ENCODE assay signal across 8 mouse cellular contexts in the genomic region with DNA sequence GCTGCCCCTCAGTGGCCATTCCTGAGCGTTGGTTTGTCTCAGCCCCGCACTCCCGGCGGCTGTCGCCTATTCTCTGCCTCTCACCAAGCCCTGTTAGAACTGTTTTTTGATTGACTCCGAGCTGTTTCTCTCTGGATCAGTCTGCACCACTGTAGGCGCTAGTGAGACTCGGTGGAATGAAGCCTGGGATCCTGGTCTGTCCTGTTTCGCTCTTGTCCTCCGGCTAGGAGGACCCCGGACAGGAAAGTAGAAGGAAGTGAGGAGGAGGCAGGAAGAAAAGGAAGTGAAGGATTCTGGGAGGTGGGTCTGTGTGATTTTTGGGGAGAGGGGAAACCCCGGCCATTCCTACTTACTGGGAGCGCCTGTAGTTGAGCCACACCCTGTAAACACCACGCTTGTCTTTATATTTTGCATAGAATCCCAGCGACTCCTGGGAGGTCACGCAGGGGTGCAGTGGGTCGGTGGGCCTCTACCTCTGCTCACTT. TPM values are rescaled to one million over a fixed set of nuclear protein-coding genes. Genes with fewer than 3 reads are reported as not detected.
A peak's percentile ranks its signal among the peaks of the same experiment; 100 is the strongest.
DNase-seq lines count a peak whose midpoint lies in the region; ATAC-seq and TF ChIP-seq lines count a peak whose summit lies in the region.

No protein-coding gene starts in this region.

- peak; percentile 67 for TF ChIP-seq CTCF in layer of hippocampus, adult 2 months (conservative IDR thresholded peaks at IDR 0.05)

- H3K36me3 ChIP-seq in hindbrain, embryonic 15.5 days = peaks cover 6% of the 10 kb centered on the region; the same call in 1 of the 2 replicates
- H3K36me3 ChIP-seq in liver, embryonic 12.5 days = peaks cover 16% of the 10 kb centered on the region

- H3K4me3 ChIP-seq in layer of hippocampus, adult 2 months = peak overlapping the region; percentile 80
- H3K4me3 ChIP-seq in hindbrain, embryonic 15.5 days = peak overlapping the region; percentile 73
- H3K4me3 ChIP-seq in liver, embryonic 12.5 days = peak overlapping the region; percentile 78

- DNase-seq in layer of hippocampus, adult 2 months (ENCODE audit: low spot score in 2 of 2) = peak in 1 of 2 experiments; percentile 51
- DNase-seq in layer of hippocampus, postnatal 25 days (ENCODE audit: extremely low spot score in 1 of 2, low spot score in 1 of 2) = no peak
- peak; percentile 55 to 58 for DNase-seq in adrenal gland, postnatal 36 days
- peak; percentile 54 for DNase-seq in fibroblast of lung, adult 2 months (ENCODE audit: low read depth)

- peaks cover 24% of the 10 kb centered on the region for H3K27me3 ChIP-seq in hindbrain, embryonic 15.5 days
- H3K27me3 ChIP-seq in liver, embryonic 12.5 days (replicated peaks) = peaks cover 37% of the 10 kb centered on the region

- H3K27ac ChIP-seq in layer of hippocampus, adult 2 months = peak overlapping the region; percentile 65; the same call in 1 of the 2 replicates
- H3K27ac ChIP-seq in hindbrain, embryonic 15.5 days (replicated peaks) = peak overlapping the region; percentile 54
- peak overlapping the region; percentile 73 for H3K27ac ChIP-seq in liver, embryonic 12.5 days

- WGBS in hindbrain, embryonic 15.5 days = under 1% methylated on average over 17 of the region's 17 CpGs
- 1% methylated on average over 17 of the region's 17 CpGs for WGBS in liver, embryonic 12.5 days (ENCODE audit: insufficient replicate concordance)

- peak overlapping the region; percentile 76 for H3K9ac ChIP-seq in hindbrain, embryonic 15.5 days
- H3K9ac ChIP-seq in liver, embryonic 12.5 days = peak overlapping the region; percentile 78

- peak overlapping the region; percentile 82 for H3K4me2 ChIP-seq in hindbrain, embryonic 15.5 days
- H3K4me2 ChIP-seq in liver, embryonic 12.5 days = peak overlapping the region; percentile 84

- peak; percentile 29; the same call in 1 of the 2 replicates for ATAC-seq in hindbrain, embryonic 15.5 days (ENCODE audit: low FRiP score, low read depth)
- peak; percentile 46 for ATAC-seq in liver, embryonic 12.5 days
- ATAC-seq in monocyte, adult 5-6 weeks (replicated peaks; ENCODE audit: insufficient number of reproducible peaks, low FRiP score, low TSS enrichment, poor library complexity, severe bottlenecking) = peak; percentile 6; the same call in 1 of the 2 replicates
- no peak for ATAC-seq in erythroid progenitor cell, adult 5-6 weeks (replicated peaks; ENCODE audit: low FRiP score, poor library complexity, severe bottlenecking)

- H3K4me1 ChIP-seq in hindbrain, embryonic 15.5 days (replicated peaks) = peaks cover 33% of the 10 kb centered on the region
- H3K4me1 ChIP-seq in liver, embryonic 12.5 days = peaks cover 44% of the 10 kb centered on the region

- H3K9me3 ChIP-seq in hindbrain, embryonic 15.5 days = no peaks in the 10 kb centered on the region
- H3K9me3 ChIP-seq in liver, embryonic 12.5 days (replicated peaks) = no peaks in the 10 kb centered on the region

RNA-seq across cellular contexts. Expression of a gene that starts 0.7 kb away (rescaled TPM):
- 1 to 10 TPM; 8.3 to 8.8 TPM for total RNA-seq in layer of hippocampus, adult 2 months (2021)
- 10 to 100 TPM in 1 of 2 experiments, 1 to 10 TPM in 1; 7.8 to 10.2 TPM for total RNA-seq in layer of hippocampus, postnatal 25 days (2021)
- total RNA-seq in adrenal gland, postnatal 36 days (2021) = 1 to 10 TPM; 5.5 to 7.0 TPM
- polyA plus RNA-seq in hindbrain, embryonic 15.5 days (2015; fragmentation: Nextera tagmentation; extraction: Ambion mirVana) = 40.3 and 42.0 TPM in 2 replicates
- polyA plus RNA-seq in liver, embryonic 12.5 days (2016; fragmentation: Nextera tagmentation; extraction: Ambion mirVana) = 6.6 and 7.3 TPM in 2 replicates
- total RNA-seq in monocyte, adult 5-6 weeks (2017) = 1.6 to 2.0 TPM (median 1.6 TPM) in 3 replicates
- total RNA-seq in erythroid progenitor cell, adult 5-6 weeks (2015; ENCODE audit: low replicate concordance) = not detected in 2 replicates
- 0.13 TPM in 1 of 2 replicates, not detected in the other for total RNA-seq in erythroid progenitor cell, adult 5-6 weeks (2017; ENCODE audit: low replicate concordance)

RNA-seq across cellular contexts. Expression of a gene that starts 10.6 kb away (rescaled TPM):
- total RNA-seq in layer of hippocampus, adult 2 months (2021) = 10 to 100 TPM; 19.9 to 21.6 TPM
- 10 to 100 TPM; 22.0 TPM for total RNA-seq in layer of hippocampus, postnatal 25 days (2021)
- total RNA-seq in adrenal gland, postnatal 36 days (2021) = 10 to 100 TPM; 33.7 to 34.8 TPM
- polyA plus RNA-seq in hindbrain, embryonic 15.5 days (2015; fragmentation: Nextera tagmentation; extraction: Ambion mirVana) = 8.0 TPM in 2 replicates
- polyA plus RNA-seq in liver, embryonic 12.5 days (2016; fragmentation: Nextera tagmentation; extraction: Ambion mirVana) = 13.0 TPM in 2 replicates
- 37.3 to 51.6 TPM (median 46.2 TPM) in 3 replicates for total RNA-seq in monocyte, adult 5-6 weeks (2017)
- 12.2 and 14.1 TPM in 2 replicates for total RNA-seq in erythroid progenitor cell, adult 5-6 weeks (2015; ENCODE audit: low replicate concordance)
- 4.4 and 4.6 TPM in 2 replicates for total RNA-seq in erythroid progenitor cell, adult 5-6 weeks (2017; ENCODE audit: low replicate concordance)

Comparison
In these comparisons a context has a peak if more than half of its experiments do, and no peak if none do; other contexts are left out.
1. DNase-seq: peak in adrenal gland, postnatal 36 days (2 of 2) and fibroblast of lung, adult 2 months (single experiment); none in layer of hippocampus, postnatal 25 days (0 of 2).
2. Peak in every context shown above with its lines, with median percentiles within 50 percentile points of each other: H3K27ac ChIP-seq and H3K4me3 ChIP-seq.